Mouse (Mus musculus) kidney, embryonic 14.5 days (tissue): ENCODE results near the gene Hoxa13. TPM values are rescaled to one million over a fixed set of nuclear protein-coding genes. Genes with fewer than 3 reads are reported as not detected.

ENCODE experiments used
- ATAC-seq: fragments of 200-750 bp; cut with Nextera tagmentation; 2 replicates; pipeline ENCODE4 v1.8.0; 2017; ENCODE audit warnings: moderate number of reproducible peaks, mild to moderate bottlenecking, moderate TSS enrichment, moderate library complexity; ENCODE audit not compliant: low FRiP score, low TSS enrichment
- H3K27ac ChIP-seq: fragments of 300-500 bp; sonication (generic); 2 replicates; pipeline ENCODE4 v1.5.1; 2014; ENCODE audit warnings: low read depth, mild to moderate bottlenecking, low read length, moderate library complexity, mixed read lengths
- H3K27me3 ChIP-seq: fragments of 300-500 bp; sonication (generic); 2 replicates; pipeline ENCODE4 v1.6.1; 2014; ENCODE audit warnings: mild to moderate bottlenecking, low read length; ENCODE audit not compliant: control insufficient read depth, insufficient read depth
- H3K36me3 ChIP-seq: fragments of 300-500 bp; sonication (generic); 2 replicates; pipeline ENCODE4 v1.6.1; 2014; ENCODE audit warnings: low read length, mixed read lengths; ENCODE audit not compliant: control insufficient read depth, insufficient read depth
- H3K4me1 ChIP-seq: fragments of 300-500 bp; sonication (generic); 2 replicates; pipeline ENCODE4 v1.6.1; 2014; ENCODE audit warnings: low read length, mixed read lengths; ENCODE audit not compliant: control insufficient read depth, insufficient read depth
- H3K4me2 ChIP-seq: fragments of 300-500 bp; sonication (generic); replicated peaks from 2 replicates; pipeline ENCODE4 v1.6.1; 2014; ENCODE audit warnings: low read depth, mild to moderate bottlenecking, low read length
- H3K4me3 ChIP-seq: fragments of 300-500 bp; sonication (generic); 2 replicates; pipeline ENCODE4 v1.5.1; 2014; ENCODE audit warnings: mild to moderate bottlenecking, low read length
- H3K9ac ChIP-seq: fragments of 300-500 bp; sonication (generic); 2 replicates; pipeline ENCODE4 v1.6.1; 2014; ENCODE audit warnings: low read depth, mild to moderate bottlenecking, low read length, moderate library complexity
- H3K9me3 ChIP-seq: fragments of 300-500 bp; sonication (generic); 2 replicates; pipeline ENCODE4 v1.6.1; 2016; ENCODE audit warnings: low read length; ENCODE audit not compliant: control insufficient read depth
- WGBS: fragments of 180-500 bp; shearing (Covaris S2); extraction: QIAGEN DNeasy Blood & Tissue Kit; methylation state at CpG from one replicate; pipeline ENCODE4 v1.1.7; 2014; 5-methylcytosine and 5-hydroxymethylcytosine counted together
- polyA plus RNA-seq: library from polyadenylated mRNA; unstranded; fragments of >200 nt; fragmentation: Nextera tagmentation; extraction: Ambion mirVana; gene quantifications from 2 replicates; pipeline ENCODE4 v1.2.1, GENCODE M21; 2014

Gene Hoxa13
- polyA plus RNA-seq, 1 experiment from 2014 or later: not detected

DNA sequence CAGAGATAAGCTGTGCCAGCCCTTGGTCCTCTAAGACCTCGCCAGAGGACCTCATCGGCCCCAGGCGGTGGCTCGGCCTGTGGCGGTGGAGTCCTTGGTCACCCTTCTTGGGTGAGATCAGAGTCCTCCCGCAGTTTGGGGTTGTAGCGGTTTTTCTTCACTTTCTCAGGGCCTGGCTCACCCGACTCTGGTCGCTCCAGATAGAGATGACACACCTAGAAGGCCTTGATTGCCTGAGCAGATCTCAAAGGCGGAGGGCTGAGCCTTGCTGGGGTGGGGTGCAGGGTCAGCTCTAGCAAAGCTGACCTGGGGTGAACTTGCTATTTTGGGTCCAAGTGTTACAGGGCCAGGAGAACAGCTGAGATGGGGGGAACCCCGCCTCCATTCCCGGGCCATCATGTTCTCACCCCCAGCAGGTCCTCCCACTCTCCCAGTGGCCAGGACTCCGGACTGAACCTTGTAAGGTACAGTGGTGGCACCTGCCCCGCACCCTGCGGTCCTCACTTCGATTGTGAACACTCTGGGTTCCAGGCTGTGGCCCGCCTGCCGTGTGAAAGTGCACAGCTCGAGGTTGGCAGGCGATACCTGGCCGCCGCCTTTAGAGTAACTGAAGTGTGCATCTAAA is 13.1 kb upstream of the Hoxa13 start:
- Histone ChIP-seq H3K4me2 (no peak overlapping the region), H3K4me3 (no peak overlapping the region), H3K36me3 (no peaks in the 10 kb centered on the region), H3K27me3 (peaks cover 82% of the 10 kb centered on the region), H3K27ac (no peak overlapping the region), H3K9me3 (no peaks in the 10 kb centered on the region), H3K9ac (no peak overlapping the region), H3K4me1 (no peaks in the 10 kb centered on the region)
- 0 out of 2 replicates have a peak, but pooled peaks have one; percentile 28 for ATAC-seq
- WGBS: 2% methylated on average over 22 of the region's 22 CpGs

- Histone ChIP-seq H3K36me3 (no peaks in the 10 kb centered on the region), H3K27ac (no peak overlapping the region), H3K9ac (no peak overlapping the region), H3K27me3 (peaks cover 89% of the 10 kb centered on the region), H3K4me3 (no peak overlapping the region), H3K4me1 (no peaks in the 10 kb centered on the region), H3K9me3 (no peaks in the 10 kb centered on the region), H3K4me2 (no peak overlapping the region)
- 7% methylated on average over 22 of the region's 22 CpGs for WGBS
- no peak for ATAC-seq
Observed at GRCm38 (mm10) chr6:52272766-52273655, 12.3 kb upstream of the Hoxa13 start.

GRCm38 (mm10) chr6:52270494-52271480 is 10.1 kb upstream of the Hoxa13 start:
- no peak overlapping the region for H3K27ac ChIP-seq
- H3K4me1 ChIP-seq: no peaks in the 10 kb centered on the region
- ATAC-seq: 0 out of 2 replicates have a peak, but pooled peaks have one; percentile 55
- no peak overlapping the region for H3K4me3 ChIP-seq
- H3K4me2 ChIP-seq: no peak overlapping the region
- no peak overlapping the region for H3K9ac ChIP-seq
- H3K36me3 ChIP-seq: no peaks in the 10 kb centered on the region
- H3K9me3 ChIP-seq: no peaks in the 10 kb centered on the region
- 5% methylated on average over 23 of the region's 23 CpGs for WGBS
- H3K27me3 ChIP-seq: peaks cover 82% of the 10 kb centered on the region

- H3K36me3 ChIP-seq: no peaks in the 10 kb centered on the region
- no peaks in the 10 kb centered on the region for H3K9me3 ChIP-seq
- 1% methylated on average over 3 of the region's 3 CpGs for WGBS
- no peak overlapping the region for H3K4me2 ChIP-seq
- peaks cover 87% of the 10 kb centered on the region for H3K27me3 ChIP-seq
- H3K9ac ChIP-seq: no peak overlapping the region
- no peak for ATAC-seq
- H3K27ac ChIP-seq: no peak overlapping the region
- no peaks in the 10 kb centered on the region for H3K4me1 ChIP-seq
- no peak overlapping the region for H3K4me3 ChIP-seq
Observed at GRCm38 (mm10) chr6:52268756-52269155, 8.1 kb upstream of the Hoxa13 start.

DNA sequence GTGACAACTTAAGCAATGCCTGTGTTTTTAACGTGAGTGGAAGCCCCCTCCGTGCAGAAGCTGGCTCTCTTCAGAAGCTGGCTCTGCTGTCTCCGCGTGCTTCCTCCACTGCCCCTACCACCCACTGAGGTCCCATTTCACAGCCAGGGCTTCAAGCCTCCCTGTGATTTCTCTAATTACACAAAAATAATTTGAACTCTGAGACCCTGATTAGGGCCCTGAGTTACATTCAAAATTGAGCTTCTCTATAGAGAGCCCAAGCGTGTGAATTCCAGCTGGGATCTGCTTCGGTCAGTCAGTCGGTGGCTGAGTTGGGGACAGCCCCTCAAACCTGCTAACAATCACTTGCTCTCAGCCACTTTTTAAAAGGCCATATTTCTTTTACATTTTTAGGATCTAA is 7.7 kb upstream of the Hoxa13 start:
- WGBS: 5% methylated on average over 7 of the region's 7 CpGs
- no peak overlapping the region for H3K9ac ChIP-seq
- H3K4me1 ChIP-seq: no peaks in the 10 kb centered on the region
- no peak overlapping the region for H3K4me2 ChIP-seq
- peaks cover 87% of the 10 kb centered on the region for H3K27me3 ChIP-seq
- H3K36me3 ChIP-seq: no peaks in the 10 kb centered on the region
- no peak overlapping the region for H3K27ac ChIP-seq
- no peaks in the 10 kb centered on the region for H3K9me3 ChIP-seq
- H3K4me3 ChIP-seq: no peak overlapping the region
- ATAC-seq: no peak

DNA sequence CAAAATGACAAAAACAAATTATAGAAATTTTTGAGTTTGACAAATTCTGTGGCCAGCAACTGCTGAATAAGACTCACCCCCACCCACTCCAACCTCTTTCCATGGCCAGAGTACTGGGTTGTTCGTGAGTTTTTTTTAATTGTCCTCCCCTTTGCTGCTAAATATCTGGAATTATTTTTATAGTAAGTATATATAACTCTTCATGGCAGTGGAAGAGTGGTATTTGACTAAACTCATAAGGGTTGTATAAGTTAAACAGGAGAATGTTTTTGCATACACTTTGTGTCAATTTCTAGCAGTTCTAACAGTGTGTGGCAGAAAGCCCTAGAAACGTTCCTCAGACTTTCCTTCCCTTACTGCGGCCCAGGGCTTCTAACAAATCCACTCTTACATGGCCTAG is 7.0 kb upstream of the Hoxa13 start:
- H3K4me2 ChIP-seq: no peak overlapping the region
- H3K9me3 ChIP-seq: no peaks in the 10 kb centered on the region
- H3K4me3 ChIP-seq: no peak overlapping the region
- H3K27ac ChIP-seq: no peak overlapping the region
- ATAC-seq: no peak
- H3K9ac ChIP-seq: no peak overlapping the region
- 3% methylated on average over 3 of the region's 3 CpGs for WGBS
- H3K36me3 ChIP-seq: no peaks in the 10 kb centered on the region
- H3K27me3 ChIP-seq: peaks cover 85% of the 10 kb centered on the region
- H3K4me1 ChIP-seq: no peaks in the 10 kb centered on the region

DNA sequence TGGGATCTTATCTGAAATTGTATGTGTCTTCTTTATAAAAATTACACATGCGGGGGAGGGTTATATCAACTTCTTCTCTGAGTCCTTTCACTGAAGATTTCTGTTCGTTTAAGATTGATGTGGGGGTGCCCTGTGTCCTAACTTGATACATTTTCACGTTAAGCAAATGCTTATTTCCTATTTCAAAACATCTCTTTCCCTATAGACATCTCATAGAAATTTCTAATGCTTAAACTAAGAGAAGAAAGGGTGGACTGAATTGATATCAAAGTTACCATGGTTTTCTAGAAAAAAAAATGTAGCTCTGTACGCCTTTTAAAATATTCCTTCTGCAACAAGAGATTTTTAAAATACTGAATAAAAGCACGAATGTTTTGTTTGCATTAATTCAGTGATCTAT is 6.5 kb upstream of the Hoxa13 start:
- 17% methylated on average over 5 of the region's 5 CpGs for WGBS
- H3K27me3 ChIP-seq: peaks cover 85% of the 10 kb centered on the region

DNA sequence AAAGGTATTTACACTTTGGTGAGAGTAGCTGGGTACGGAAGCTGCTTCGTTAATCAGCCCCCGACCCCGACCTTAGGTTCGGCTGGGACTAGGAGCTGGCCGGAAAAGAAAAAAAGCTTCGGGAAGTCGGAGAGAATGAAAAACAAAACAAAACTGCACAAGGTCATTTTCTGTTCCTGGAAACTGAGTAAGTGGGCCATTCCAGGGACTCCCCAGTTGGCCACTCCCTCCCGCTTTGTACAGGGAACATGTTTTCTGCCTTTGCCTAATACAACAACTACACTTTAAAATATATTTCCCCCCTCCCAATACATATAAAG is 5.9 kb upstream of the Hoxa13 start:
- Histone ChIP-seq H3K9ac (no peak overlapping the region), H3K9me3 (no peaks in the 10 kb centered on the region), H3K36me3 (no peaks in the 10 kb centered on the region), H3K27ac (no peak overlapping the region), H3K27me3 (peaks cover 87% of the 10 kb centered on the region), H3K4me3 (no peak overlapping the region), H3K4me2 (no peak overlapping the region), H3K4me1 (no peaks in the 10 kb centered on the region)
- under 1% methylated on average over 9 of the region's 9 CpGs for WGBS
- ATAC-seq: no peak

More for the DNA sequence above, 6.5 kb upstream of the Hoxa13 start:
- H3K27ac ChIP-seq: no peak overlapping the region
- no peaks in the 10 kb centered on the region for H3K9me3 ChIP-seq
- no peak overlapping the region for H3K4me2 ChIP-seq
- H3K4me1 ChIP-seq: no peaks in the 10 kb centered on the region
- no peaks in the 10 kb centered on the region for H3K36me3 ChIP-seq
- no peak overlapping the region for H3K4me3 ChIP-seq
- no peak for ATAC-seq
- H3K9ac ChIP-seq: no peak overlapping the region
